Mouse (Mus musculus) heart, embryonic 13.5 days (tissue): ENCODE measurements around the gene Nrd1. TPM values are rescaled to one million over a fixed set of nuclear protein-coding genes. Genes with fewer than 3 reads are reported as not detected.

Experiments
- microRNA counts: library from miRNA; unstranded; fragments of <30 nt; microRNA quantifications from one replicate; lab custom pipeline; 2016
- microRNA-seq: library from miRNA; unstranded; fragments of <30 nt; microRNA quantifications from one replicate; pipeline ENCODE4, GENCODE M21; 2016
- polyA plus RNA-seq: library from polyadenylated mRNA; unstranded; fragments of >200 nt; fragmentation: Nextera tagmentation; extraction: Ambion mirVana; gene quantifications from 2 replicates; pipeline ENCODE4 v1.2.1, GENCODE M21; 2015

Gene Nrd1
- polyA plus RNA-seq, 1 experiment from 2014 or later = 47.4 TPM

MicroRNAs within 50 kb of the gene (microRNA counts, 519-probe panel; counts per million panel counts)
- microRNA mmu-miR-761 (lab: Ali Mortazavi, UCI) = 209 counts per million, percentile 61 among the panel's probes with 10 or more counts

Small RNAs within 50 kb of the gene (microRNA-seq; reads per million reads assigned to microRNA genes)
- gene Mir761 = not detected

Other genes starting within 250 kb of the Nrd1 start
- 2.8 TPM in 2 replicates for gene Zfyve9, start 219.9 kb upstream of the Nrd1 start, polyA plus RNA-seq
- 163 and 171 TPM in 2 replicates for gene Btf3l4, start 167.0 kb upstream of the Nrd1 start, polyA plus RNA-seq
- gene Txndc12, start 166.1 kb upstream of the Nrd1 start, polyA plus RNA-seq = 121 and 130 TPM in 2 replicates
- 24.6 and 27.6 TPM in 2 replicates for gene Kti12, start 152.9 kb upstream of the Nrd1 start, polyA plus RNA-seq
- gene A730015C16Rik, start 152.0 kb upstream of the Nrd1 start, polyA plus RNA-seq = 0.83 and 1.4 TPM in 2 replicates
- 6.7 TPM in 2 replicates for gene Rab3b, start 121.6 kb upstream of the Nrd1 start, polyA plus RNA-seq
- gene Osbpl9, start 201.6 kb downstream of the Nrd1 start, polyA plus RNA-seq = 43.3 and 44.4 TPM in 2 replicates
- gene Calr4, start 233.8 kb downstream of the Nrd1 start, polyA plus RNA-seq = 0.12 and 0.34 TPM in 2 replicates